Mouse (Mus musculus) urinary bladder, postnatal 25 days (tissue): ENCODE measurements around the gene Egfl8.
A peak's percentile ranks its signal among the peaks of the same experiment; 100 is the strongest.

Experiments used
- DNase-seq: peaks from one replicate; pipeline ENCODE4 v3.0.0; 2022; ENCODE audit warnings: low spot score

Egfl8 gene

GRCm38 (mm10) chr17:34627943-34628643, 12.3 kb upstream of the Egfl8 start, which contains the start of gene Ppt2:
Gene Ppt2 (minus strand): TSS chr17:34628510.
- DNase-seq, result peak; percentile 43

GRCm38 (mm10) chr17:34627093-34627942, 11.5 kb upstream of the Egfl8 start:
- DNase-seq, result peak; percentile 66

DNA sequence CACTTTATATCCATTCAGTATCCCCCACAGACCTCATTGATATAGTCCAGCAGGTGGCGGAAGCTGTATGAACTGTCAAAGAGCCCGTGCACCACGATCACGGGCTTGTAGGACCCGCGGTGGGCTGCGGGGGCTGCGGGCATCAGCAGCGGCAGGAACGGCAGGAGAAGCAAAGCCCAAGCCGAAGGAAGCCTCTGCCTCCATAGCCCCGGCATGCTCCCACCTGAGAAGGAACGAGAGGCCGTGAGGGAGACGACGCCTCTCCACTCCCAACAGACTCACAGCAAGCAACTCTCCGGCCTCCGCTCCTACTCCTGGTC, 11.0 kb upstream of the Egfl8 start:
- DNase-seq, result no peak

DNA sequence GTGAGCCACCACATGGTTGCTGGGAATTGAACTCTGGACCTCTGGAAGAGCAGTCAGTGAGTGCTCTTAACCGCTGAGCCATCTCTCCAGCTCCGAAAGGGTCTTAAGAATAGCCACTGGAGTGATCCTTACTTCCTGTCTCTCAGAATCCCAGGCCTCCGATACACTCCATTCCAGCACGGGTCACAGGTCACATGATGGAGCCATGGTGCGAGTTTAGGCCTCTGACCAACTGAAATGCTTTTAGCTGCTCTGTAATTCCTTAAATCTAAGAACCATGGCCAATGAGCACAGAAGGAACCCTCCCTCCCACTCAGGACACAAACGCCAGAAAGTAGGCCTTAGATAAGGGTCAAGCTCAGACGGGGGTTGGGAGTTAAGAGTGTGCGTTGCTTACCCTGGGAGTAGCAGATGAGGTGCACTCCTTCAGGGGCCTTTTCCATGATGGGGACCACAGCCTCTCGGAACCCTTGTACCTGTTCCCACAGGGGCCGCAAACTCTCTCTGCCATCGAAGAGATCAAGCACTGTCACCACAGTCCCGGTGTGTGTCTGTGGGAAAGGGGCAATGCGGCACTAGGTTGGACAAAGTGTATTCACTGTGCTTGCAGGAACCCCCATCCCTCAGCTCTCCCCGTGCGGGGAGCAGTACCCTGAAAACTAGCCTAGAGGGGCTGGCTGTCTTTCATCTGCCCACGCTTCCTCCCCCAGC, 10.4 kb upstream of the Egfl8 start:
- no peak for DNase-seq

- DNase-seq, result no peak
Measured at GRCm38 (mm10) chr17:34624981-34625380, 9.2 kb upstream of the Egfl8 start.

- DNase-seq, result no peak
Measured at GRCm38 (mm10) chr17:34623161-34623560, 7.4 kb upstream of the Egfl8 start.

- DNase-seq, result no peak
Measured at GRCm38 (mm10) chr17:34621006-34621405, 5.2 kb upstream of the Egfl8 start.

GRCm38 (mm10) chr17:34618999-34619398, 3.2 kb upstream of the Egfl8 start:
- peak; percentile 70 for DNase-seq

- no peak for DNase-seq
Measured at GRCm38 (mm10) chr17:34613830-34614229, 1.9 kb downstream of the Egfl8 start.

GRCm38 (mm10) chr17:34613054-34613645, 2.6 kb downstream of the Egfl8 start:
- no peak for DNase-seq

- DNase-seq, result no peak
Measured at GRCm38 (mm10) chr17:34611050-34611449, 4.7 kb downstream of the Egfl8 start.

DNA sequence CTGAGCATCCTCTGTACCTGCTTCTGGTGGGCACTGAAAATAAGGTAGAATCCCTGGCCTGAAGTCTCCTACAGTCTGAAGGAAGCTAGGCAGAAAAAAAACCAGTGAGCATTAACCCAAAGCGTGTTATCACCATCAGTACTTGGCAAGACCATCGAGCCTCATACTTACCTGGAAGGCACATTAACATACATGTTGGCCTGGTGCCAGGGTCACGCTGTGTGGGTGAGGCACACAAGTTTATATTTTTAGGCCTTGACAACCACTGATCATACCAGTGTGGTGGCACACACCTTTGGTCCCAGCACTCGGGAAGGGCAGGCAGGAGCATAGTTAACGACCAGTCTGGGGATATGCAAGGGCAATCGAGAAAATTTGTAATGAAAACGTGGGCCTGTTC, 7.8 kb downstream of the Egfl8 start:
- no peak for DNase-seq

- no peak for DNase-seq
Measured at GRCm38 (mm10) chr17:34606186-34607039, 9.4 kb downstream of the Egfl8 start.

DNA sequence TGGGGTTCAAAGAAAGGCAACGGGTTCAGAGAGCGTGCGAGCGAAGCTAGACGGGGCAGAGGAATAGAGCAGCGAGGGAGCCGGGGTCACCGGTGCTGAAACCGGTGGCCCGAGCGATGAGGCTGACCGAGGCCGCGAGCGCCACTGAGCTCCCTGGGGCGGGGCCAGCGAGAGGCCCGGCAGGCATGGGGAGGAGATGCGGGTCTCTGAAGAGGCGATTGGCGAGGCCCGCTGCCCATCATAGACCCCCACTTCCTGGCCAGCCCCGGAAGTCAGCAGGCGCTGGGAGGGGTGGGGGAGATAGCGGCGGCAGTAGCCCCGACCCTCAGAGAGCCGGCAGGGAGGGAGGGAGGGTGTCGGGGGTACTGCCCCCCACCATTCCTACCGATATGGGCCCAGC, 10.2 kb downstream of the Egfl8 start:
- DNase-seq, result peak; percentile 95

DNA sequence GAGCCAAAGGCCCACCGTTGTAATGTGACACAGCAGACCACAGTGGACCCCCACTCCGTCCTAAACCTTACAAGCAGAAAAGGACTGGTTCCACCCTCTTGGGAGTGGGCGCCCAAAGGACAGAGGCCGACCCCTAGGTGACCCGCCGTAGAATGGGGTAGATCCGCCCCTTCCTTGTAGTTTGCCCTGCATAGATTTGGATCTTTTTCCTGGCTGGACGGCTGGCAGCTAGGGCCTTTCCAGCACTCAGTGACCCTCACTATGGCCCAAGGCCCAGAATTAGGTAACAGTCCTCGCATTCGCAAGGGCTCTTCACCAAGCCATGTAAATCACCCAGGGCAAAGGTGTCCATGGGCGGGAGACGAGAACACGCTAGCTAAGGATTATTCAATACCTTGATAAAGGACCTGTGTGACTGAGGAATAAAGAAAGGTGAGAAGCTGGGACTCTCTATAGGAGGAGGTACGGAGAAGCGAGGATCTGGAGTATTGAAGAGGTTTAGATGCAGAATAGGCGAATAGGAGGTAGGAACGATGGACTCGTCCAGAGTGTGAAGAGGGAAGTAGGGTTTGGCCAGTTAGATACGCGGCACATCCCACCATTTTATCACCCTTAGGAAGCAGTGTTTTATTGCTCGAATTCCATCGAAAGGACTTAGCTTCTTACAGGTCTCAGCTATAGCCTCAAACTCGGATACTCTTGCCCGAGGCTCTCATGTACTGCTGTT, 11.1 kb downstream of the Egfl8 start:
- peak; percentile 38 for DNase-seq

DNA sequence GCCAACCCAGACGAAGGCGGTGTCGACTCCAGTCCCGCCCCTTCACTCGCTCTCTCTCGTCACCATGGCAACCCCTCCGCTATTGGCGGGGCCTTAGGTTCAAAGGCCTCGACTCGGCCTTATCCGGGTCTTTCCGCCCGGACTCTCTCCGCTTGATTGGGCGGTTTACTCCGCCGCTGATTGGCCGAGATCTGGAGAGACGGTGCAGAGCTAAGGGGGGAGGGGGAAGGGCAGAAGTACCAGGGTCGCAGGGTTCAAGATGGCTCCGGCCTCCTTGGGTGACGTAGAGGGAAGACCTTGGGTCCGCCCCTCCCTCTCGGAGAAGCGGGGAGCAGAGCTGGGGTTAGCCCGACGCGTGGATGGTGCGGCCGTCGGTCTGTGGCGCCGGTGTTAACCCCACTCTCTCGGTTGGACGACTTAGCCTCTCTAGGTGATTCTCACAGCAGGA, 11.7 kb downstream of the Egfl8 start, which contains the start of gene Agpat1:
TSS of gene Agpat1 (plus strand) at position 202 of the 448 bp plus-strand sequence.
- peak; percentile 96 for DNase-seq

- peak; percentile 96 for DNase-seq
Measured at GRCm38 (mm10) chr17:34603375-34604060, 12.3 kb downstream of the Egfl8 start, which contains the start of gene Rnf5. Gene Rnf5 (minus strand): TSS chr17:34603690.

GRCm38 (mm10) chr17:34601796-34602195, 14.0 kb downstream of the Egfl8 start:
- no peak for DNase-seq

- DNase-seq, result no peak
Measured at GRCm38 (mm10) chr17:34599891-34600290, 15.9 kb downstream of the Egfl8 start.

DNA sequence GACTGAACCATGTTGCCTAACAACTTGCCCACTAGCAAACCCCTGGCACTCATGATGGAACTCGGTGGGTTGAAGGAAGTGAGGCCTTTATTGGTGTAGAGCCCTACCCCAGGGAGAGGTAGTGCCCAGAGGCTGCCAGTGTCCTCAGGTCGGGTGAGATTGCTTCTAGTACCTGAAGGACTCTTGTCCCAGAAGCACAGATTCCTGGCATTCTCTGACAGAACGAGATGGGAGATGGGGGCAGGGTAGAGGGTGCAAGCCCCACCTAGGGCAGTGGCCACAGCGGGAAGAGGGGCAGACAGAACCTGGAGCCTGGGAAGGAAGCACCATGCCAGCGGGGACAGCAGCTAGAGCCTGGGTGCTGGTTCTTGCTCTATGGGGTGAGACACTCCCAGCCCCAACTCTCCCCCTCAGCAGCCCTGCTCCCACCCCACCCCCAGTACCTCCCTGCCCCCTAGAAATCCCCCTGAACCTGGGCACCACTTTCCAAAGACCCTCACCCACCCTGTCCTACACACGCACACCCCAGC, 18.1 kb downstream of the Egfl8 start, which contains the start of gene Ager:
TSS of gene Ager (plus strand) at position 297 of the 530 bp plus-strand sequence.
- no peak for DNase-seq
